Mouse (Mus musculus) left cerebral cortex, adult 8-10 months (tissue): ENCODE measurements around the gene Thsd7a. TPM values are rescaled to one million over a fixed set of nuclear protein-coding genes. Genes with fewer than 3 reads are reported as not detected.

Source experiments
- DNase-seq, 2 experiments: peaks; one replicate each; pipeline ENCODE4 v3.0.0; 2022; ENCODE audit warnings: low spot score in 2 of 2
- total RNA-seq, 4 experiments: library from RNA; stranded (reverse); gene quantifications; 2 replicates each; pipeline ENCODE4 v1.2.4; 2022

Thsd7a gene
- total RNA-seq, 4 experiments from 2014 or later, result 35.9 to 41.1 (median 38.0) TPM

- DNase-seq, result no peak
Measured at GRCm38 (mm10) chr6:12693239-12693638, 56.0 kb downstream of the Thsd7a start.

GRCm38 (mm10) chr6:12649633-12650032, 99.6 kb downstream of the Thsd7a start:
- no peak for DNase-seq

GRCm38 (mm10) chr6:12628637-12629246, 120.5 kb downstream of the Thsd7a start:
- no peak for DNase-seq

- DNase-seq, result no peak
Measured at GRCm38 (mm10) chr6:12606638-12607246, 142.5 kb downstream of the Thsd7a start.

GRCm38 (mm10) chr6:12602927-12603326, 146.3 kb downstream of the Thsd7a start:
- no peak for DNase-seq

- no peak for DNase-seq
Measured at GRCm38 (mm10) chr6:12602161-12602560, 147.0 kb downstream of the Thsd7a start.

- DNase-seq, result no peak
Measured at GRCm38 (mm10) chr6:12584456-12584855, 164.8 kb downstream of the Thsd7a start.

- no peak for DNase-seq
Measured at GRCm38 (mm10) chr6:12581143-12581542, 168.1 kb downstream of the Thsd7a start.

GRCm38 (mm10) chr6:12575619-12576216, 173.5 kb downstream of the Thsd7a start:
- DNase-seq, result no peak

- DNase-seq, result no peak
Measured at GRCm38 (mm10) chr6:12572202-12572601, 177.0 kb downstream of the Thsd7a start.

GRCm38 (mm10) chr6:12565136-12565535, 184.1 kb downstream of the Thsd7a start:
- DNase-seq, result no peak

GRCm38 (mm10) chr6:12562336-12562735, 186.9 kb downstream of the Thsd7a start:
- DNase-seq, result no peak

GRCm38 (mm10) chr6:12560500-12560899, 188.7 kb downstream of the Thsd7a start:
- DNase-seq, result no peak

GRCm38 (mm10) chr6:12555114-12556099, 193.8 kb downstream of the Thsd7a start:
- DNase-seq, result no peak

GRCm38 (mm10) chr6:12551176-12551575, 198.0 kb downstream of the Thsd7a start:
- no peak for DNase-seq

GRCm38 (mm10) chr6:12550054-12550655, 199.1 kb downstream of the Thsd7a start:
- DNase-seq, result no peak

- DNase-seq, result no peak
Measured at GRCm38 (mm10) chr6:12544096-12544495, 205.1 kb downstream of the Thsd7a start.

- DNase-seq, result no peak
Measured at GRCm38 (mm10) chr6:12542496-12542895, 206.7 kb downstream of the Thsd7a start.

- DNase-seq, result no peak
Measured at GRCm38 (mm10) chr6:12519121-12519520, 230.1 kb downstream of the Thsd7a start.

- DNase-seq, result no peak
Measured at GRCm38 (mm10) chr6:12518283-12518903, 230.8 kb downstream of the Thsd7a start.

- DNase-seq, result no peak
Measured at GRCm38 (mm10) chr6:12517726-12518125, 231.5 kb downstream of the Thsd7a start.
